In genomic region chr6:32587136-32588009, GRCm38 (mm10) we compare ENCODE assay signal across 8 mouse cellular contexts. TPM values are rescaled to one million over a fixed set of nuclear protein-coding genes. Genes with fewer than 3 reads are reported as not detected.
A peak's percentile ranks its signal among the peaks of the same experiment; 100 is the strongest.
DNase-seq lines count a peak whose midpoint lies in the region; ATAC-seq and TF ChIP-seq lines count a peak whose summit lies in the region.

No protein-coding gene starts in this region.

- 0 out of 2 replicates have a peak overlapping the region, but pooled peaks have one; percentile 33 for H3K27ac ChIP-seq in embryonic facial prominence, embryonic 14.5 days (replicated peaks; ENCODE audit: low read depth, low read length)
- H3K27ac ChIP-seq in heart, embryonic 15.5 days = peak overlapping the region; percentile 92
- H3K27ac ChIP-seq in liver, embryonic 15.5 days (replicated peaks) = no peak overlapping the region
- 0 out of 2 replicates have a peak overlapping the region, but pooled peaks have one; percentile 16 for H3K27ac ChIP-seq in olfactory bulb, adult 2 months (ENCODE audit: insufficient read depth, low read depth, low read length)

- H3K9ac ChIP-seq in embryonic facial prominence, embryonic 14.5 days (ENCODE audit: low read depth, low read length) = peak overlapping the region; percentile 74
- H3K9ac ChIP-seq in heart, embryonic 15.5 days = peak overlapping the region; percentile 89
- H3K9ac ChIP-seq in liver, embryonic 15.5 days = no peak overlapping the region

- H3K4me3 ChIP-seq in embryonic facial prominence, embryonic 14.5 days (ENCODE audit: low read depth, low read length) = peak overlapping the region; percentile 66
- peak overlapping the region; percentile 86 for H3K4me3 ChIP-seq in heart, embryonic 15.5 days
- H3K4me3 ChIP-seq in liver, embryonic 15.5 days (replicated peaks) = peak overlapping the region; percentile 50
- peak overlapping the region; percentile 53 for H3K4me3 ChIP-seq in olfactory bulb, adult 2 months (ENCODE audit: insufficient read depth, low read depth, low read length)

- H3K9me3 ChIP-seq in embryonic facial prominence, embryonic 14.5 days (ENCODE audit: control insufficient read depth, low read length) = no peaks in the 10 kb centered on the region
- H3K9me3 ChIP-seq in heart, embryonic 15.5 days (replicated peaks) = no peaks in the 10 kb centered on the region
- no peaks in the 10 kb centered on the region for H3K9me3 ChIP-seq in liver, embryonic 15.5 days (replicated peaks)

- no peak for TF ChIP-seq CTCF in olfactory bulb, adult 2 months (IDR thresholded peaks at IDR 0.05; ENCODE audit: insufficient read depth, low read depth, low read length)

- WGBS in embryonic facial prominence, embryonic 14.5 days = 0% methylated on average over 22 of the region's 82 CpGs
- under 1% methylated on average over 81 of the region's 82 CpGs for WGBS in heart, embryonic 15.5 days
- WGBS in liver, embryonic 15.5 days (ENCODE audit: insufficient replicate concordance) = under 1% methylated on average over 70 of the region's 82 CpGs
- under 1% methylated on average over 82 of the region's 82 CpGs for WGBS in olfactory bulb, adult 2 months

- H3K27me3 ChIP-seq in embryonic facial prominence, embryonic 14.5 days (replicated peaks; ENCODE audit: control insufficient read depth, insufficient read depth, low read length) = peaks cover 67% of the 10 kb centered on the region
- H3K27me3 ChIP-seq in heart, embryonic 15.5 days = peaks cover 26% of the 10 kb centered on the region
- peaks cover 89% of the 10 kb centered on the region for H3K27me3 ChIP-seq in liver, embryonic 15.5 days

- no peaks in the 10 kb centered on the region for H3K36me3 ChIP-seq in embryonic facial prominence, embryonic 14.5 days (ENCODE audit: control insufficient read depth, insufficient read depth, low read length)
- H3K36me3 ChIP-seq in heart, embryonic 15.5 days = no peaks in the 10 kb centered on the region
- no peaks in the 10 kb centered on the region for H3K36me3 ChIP-seq in liver, embryonic 15.5 days (replicated peaks)

- peak; percentile 39; the same call in 1 of the 2 replicates for ATAC-seq in embryonic facial prominence, embryonic 14.5 days (ENCODE audit: low read depth)
- peak; percentile 20 for ATAC-seq in heart, embryonic 15.5 days (replicated peaks; ENCODE audit: insufficient number of reproducible peaks, insufficient read depth, low FRiP score, low read depth)
- ATAC-seq in liver, embryonic 15.5 days (ENCODE audit: insufficient read depth) = no peak

- peak overlapping the region; percentile 100 for H3K4me2 ChIP-seq in embryonic facial prominence, embryonic 14.5 days (ENCODE audit: low read depth, low read length)
- H3K4me2 ChIP-seq in heart, embryonic 15.5 days = peak overlapping the region; percentile 98
- peak overlapping the region; percentile 70 for H3K4me2 ChIP-seq in liver, embryonic 15.5 days

- peak; percentile 36 for DNase-seq in urinary bladder, adult 2 months (ENCODE audit: low spot score)
- DNase-seq in urinary bladder, postnatal 10 days (ENCODE audit: low spot score) = no peak
- peak; percentile 41 for DNase-seq in embryonic facial prominence, embryonic 14.5 days (ENCODE audit: low spot score)
- DNase-seq in kidney, postnatal 14 days = peak; percentile 61
- DNase-seq in T-cell, adult 2 months (ENCODE audit: low spot score) = no peak

- H3K4me1 ChIP-seq in embryonic facial prominence, embryonic 14.5 days (ENCODE audit: control insufficient read depth, insufficient read depth, low read length) = peaks cover 18% of the 10 kb centered on the region
- peaks cover 43% of the 10 kb centered on the region for H3K4me1 ChIP-seq in heart, embryonic 15.5 days (replicated peaks)
- H3K4me1 ChIP-seq in liver, embryonic 15.5 days (replicated peaks) = no peaks in the 10 kb centered on the region; the same call in 1 of the 2 replicates
- peaks cover 15% of the 10 kb centered on the region for H3K4me1 ChIP-seq in olfactory bulb, adult 2 months (ENCODE audit: control insufficient read depth, insufficient read depth, low read length)

- TF ChIP-seq POLR2A in olfactory bulb, adult 2 months (IDR thresholded peaks at IDR 0.05; ENCODE audit: insufficient read depth, low read depth, low read length) = 0 out of 2 replicates have a peak, but pooled peaks have one; percentile 5

RNA-seq across cellular contexts. Expression of gene Plxna4, which starts 0.6 kb away (rescaled TPM):
- polyA plus RNA-seq in urinary bladder, adult 2 months (2012; rRNA removed) = 6.6 and 10.8 TPM in 2 replicates
- polyA plus RNA-seq in embryonic facial prominence, embryonic 14.5 days (2014; fragmentation: Nextera tagmentation; extraction: Ambion mirVana) = 5.3 and 6.1 TPM in 2 replicates
- polyA plus RNA-seq in heart, embryonic 15.5 days (2015; fragmentation: Nextera tagmentation; extraction: Ambion mirVana) = 4.5 and 5.9 TPM in 2 replicates
- polyA plus RNA-seq in liver, embryonic 15.5 days (2015; fragmentation: Nextera tagmentation; extraction: Ambion mirVana) = 0.26 and 0.29 TPM in 2 replicates
- polyA plus RNA-seq in olfactory bulb, adult 2 months (2012; ENCODE audit: insufficient read depth, insufficient read length, low replicate concordance, missing spikeins) = not detected in 2 replicates

Comparison
In these comparisons a context has a peak if more than half of its experiments do, and no peak if none do; other contexts are left out.
1. DNase-seq: peak in urinary bladder, adult 2 months (single experiment), embryonic facial prominence, embryonic 14.5 days (single experiment) and kidney, postnatal 14 days (single experiment); none in urinary bladder, postnatal 10 days (single experiment) and T-cell, adult 2 months (single experiment).
2. Peak in every context shown above with its lines, with median percentiles within 50 percentile points of each other: H3K4me2 ChIP-seq and H3K4me3 ChIP-seq.